Mouse (Mus musculus) neural tube, embryonic 15.5 days (tissue): ENCODE measurements around the gene Jak3. TPM values are rescaled to one million over a fixed set of nuclear protein-coding genes. Genes with fewer than 3 reads are reported as not detected.

Experiments
- ATAC-seq: fragments of 200-750 bp; cut with Nextera tagmentation; 2 replicates; pipeline ENCODE4 v1.8.0; 2017; ENCODE audit warnings: mild to moderate bottlenecking, moderate TSS enrichment, moderate library complexity; ENCODE audit not compliant: low FRiP score
- H3K27ac ChIP-seq: fragments of 300-500 bp; sonication (generic); replicated peaks from 2 replicates; pipeline ENCODE4 v1.5.1; 2015; ENCODE audit warnings: mild to moderate bottlenecking, inconsistent platforms
- H3K27me3 ChIP-seq: fragments of 300-500 bp; sonication (generic); replicated peaks from 2 replicates; pipeline ENCODE4 v1.6.1; 2015; ENCODE audit warnings: inconsistent platforms
- H3K36me3 ChIP-seq: fragments of 300-500 bp; sonication (generic); 2 replicates; pipeline ENCODE4 v1.6.1; 2015; ENCODE audit warnings: inconsistent platforms
- H3K4me1 ChIP-seq: fragments of 300-500 bp; sonication (generic); 2 replicates; pipeline ENCODE4 v1.6.1; 2015; ENCODE audit warnings: inconsistent platforms
- H3K4me2 ChIP-seq: fragments of 300-500 bp; sonication (generic); 2 replicates; pipeline ENCODE4 v1.6.1; 2015; ENCODE audit warnings: inconsistent platforms, mild to moderate bottlenecking, moderate library complexity
- H3K4me3 ChIP-seq: fragments of 300-500 bp; sonication (generic); replicated peaks from 2 replicates; pipeline ENCODE4 v1.5.1; 2015; ENCODE audit warnings: mild to moderate bottlenecking, inconsistent platforms
- H3K9ac ChIP-seq: fragments of 300-500 bp; sonication (generic); replicated peaks from 2 replicates; pipeline ENCODE4 v1.6.1; 2015; ENCODE audit warnings: mild to moderate bottlenecking, inconsistent platforms
- H3K9me3 ChIP-seq: fragments of 300-500 bp; sonication (generic); replicated peaks from 2 replicates; pipeline ENCODE4 v1.6.1; 2016; ENCODE audit warnings: inconsistent platforms
- WGBS: fragments of 180-500 bp; shearing (Covaris S2); methylation state at CpG from one replicate; pipeline ENCODE4 v1.1.7; 2015; ENCODE audit warnings: mixed read lengths; 5-methylcytosine and 5-hydroxymethylcytosine counted together
- polyA plus RNA-seq: library from polyadenylated mRNA; unstranded; fragments of >200 nt; fragmentation: Nextera tagmentation; extraction: Ambion mirVana; gene quantifications from 2 replicates; pipeline ENCODE4 v1.2.1, GENCODE M21; 2015

Jak3 gene
- polyA plus RNA-seq, 1 experiment from 2014 or later: 7.4 TPM

DNA sequence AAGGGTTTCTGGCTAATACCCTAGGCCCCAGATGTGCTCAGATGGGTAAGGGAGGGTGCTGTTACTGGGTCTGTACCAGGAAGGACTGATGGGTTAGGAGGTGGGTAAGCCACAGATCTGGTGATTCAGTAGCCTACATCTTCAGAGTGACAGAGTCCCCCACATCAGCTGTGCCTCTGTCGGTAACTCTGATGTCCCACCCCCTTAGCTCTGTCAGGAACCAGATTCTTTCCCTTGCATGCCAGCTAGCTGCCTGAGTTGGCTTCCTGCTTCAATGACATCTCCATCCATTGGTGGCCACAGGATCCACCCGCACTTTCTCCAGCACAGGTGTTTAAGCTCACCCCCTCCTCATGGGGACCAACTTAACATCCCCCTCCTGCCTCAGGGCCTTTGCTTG is 35.5 kb downstream of the Jak3 start:
- ATAC-seq: no peak
- peaks cover 9% of the 10 kb centered on the region for H3K4me1 ChIP-seq
- H3K9ac ChIP-seq: no peak overlapping the region
- H3K4me3 ChIP-seq: no peak overlapping the region
- peaks cover 21% of the 10 kb centered on the region for H3K27me3 ChIP-seq
- H3K9me3 ChIP-seq: no peaks in the 10 kb centered on the region
- 90% methylated on average over 2 of the region's 2 CpGs for WGBS
- H3K4me2 ChIP-seq: no peak overlapping the region
- peaks cover 48% of the 10 kb centered on the region for H3K36me3 ChIP-seq
- no peak overlapping the region for H3K27ac ChIP-seq

DNA sequence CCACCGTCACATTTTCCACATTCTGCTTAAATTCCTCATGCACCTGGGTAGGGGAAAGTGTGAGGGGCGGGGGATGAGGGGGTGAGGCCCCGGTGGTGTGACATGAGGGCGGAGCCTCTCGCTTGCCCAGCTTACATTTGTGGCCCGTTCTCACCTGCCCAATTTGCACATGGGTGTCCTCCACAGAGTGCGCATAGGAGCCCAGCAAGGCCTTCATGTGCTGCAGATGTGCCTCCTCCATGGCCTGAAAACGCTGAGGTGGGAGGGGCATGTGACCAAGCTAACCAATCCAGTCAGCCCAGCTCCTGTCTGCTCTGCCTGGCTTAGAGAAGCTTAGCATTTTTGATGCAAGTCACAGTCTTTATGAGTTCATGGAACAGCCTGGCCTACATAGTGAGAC is 39.4 kb downstream of the Jak3 start:
- Histone ChIP-seq H3K4me3 (no peak overlapping the region), H3K9me3 (no peaks in the 10 kb centered on the region), H3K9ac (no peak overlapping the region), H3K36me3 (peaks cover 60% of the 10 kb centered on the region), H3K27ac (no peak overlapping the region), H3K27me3 (no peaks in the 10 kb centered on the region), H3K4me1 (peaks cover 27% of the 10 kb centered on the region), H3K4me2 (no peak overlapping the region)
- ATAC-seq: no peak
- 54% methylated on average over 8 of the region's 8 CpGs for WGBS

- Histone ChIP-seq H3K4me2 (no peak overlapping the region), H3K9me3 (no peaks in the 10 kb centered on the region), H3K36me3 (peaks cover 56% of the 10 kb centered on the region), H3K27ac (no peak overlapping the region), H3K4me3 (no peak overlapping the region), H3K4me1 (peaks cover 38% of the 10 kb centered on the region), H3K27me3 (no peaks in the 10 kb centered on the region), H3K9ac (no peak overlapping the region)
- WGBS: 91% methylated on average over 13 of the region's 13 CpGs
- ATAC-seq: no peak
Observed at GRCm38 (mm10) chr8:71716561-71717053, 40.5 kb downstream of the Jak3 start.

DNA sequence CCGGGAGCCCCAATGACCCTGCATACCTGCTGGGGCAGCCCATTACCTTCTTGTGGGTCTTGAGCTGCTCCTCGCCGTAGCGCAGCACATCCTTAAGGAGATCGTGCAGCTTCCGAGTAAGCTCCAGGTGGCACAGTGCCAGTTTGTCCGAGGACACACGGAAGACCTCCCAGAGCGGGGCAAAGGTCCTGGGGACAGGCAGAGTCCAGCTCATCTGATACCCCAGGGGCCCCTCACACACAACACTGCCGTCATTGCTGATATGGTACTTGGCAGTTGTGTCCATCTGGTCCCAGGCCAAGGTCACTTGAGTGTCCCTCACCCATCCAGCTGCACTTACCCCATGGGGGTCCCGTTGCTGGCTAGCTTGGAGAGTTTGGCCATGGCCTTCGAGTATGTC is 41.0 kb downstream of the Jak3 start:
- no peak overlapping the region for H3K9ac ChIP-seq
- 86% methylated on average over 12 of the region's 12 CpGs for WGBS
- no peak overlapping the region for H3K4me2 ChIP-seq
- no peak overlapping the region for H3K4me3 ChIP-seq
- peaks cover 51% of the 10 kb centered on the region for H3K36me3 ChIP-seq
- no peak overlapping the region for H3K27ac ChIP-seq
- H3K27me3 ChIP-seq: no peaks in the 10 kb centered on the region
- ATAC-seq: no peak
- peaks cover 41% of the 10 kb centered on the region for H3K4me1 ChIP-seq
- no peaks in the 10 kb centered on the region for H3K9me3 ChIP-seq

GRCm38 (mm10) chr8:71718252-71718651 is 42.2 kb downstream of the Jak3 start:
- ATAC-seq: no peak
- no peaks in the 10 kb centered on the region for H3K27me3 ChIP-seq
- no peak overlapping the region for H3K4me2 ChIP-seq
- H3K36me3 ChIP-seq: peaks cover 43% of the 10 kb centered on the region
- H3K9me3 ChIP-seq: no peaks in the 10 kb centered on the region
- peaks cover 53% of the 10 kb centered on the region for H3K4me1 ChIP-seq
- H3K4me3 ChIP-seq: no peak overlapping the region
- 24% methylated on average over 3 of the region's 3 CpGs for WGBS
- H3K9ac ChIP-seq: no peak overlapping the region
- 0 out of 2 replicates have a peak overlapping the region, but pooled peaks have one; percentile 71 for H3K27ac ChIP-seq

- peak overlapping the region; percentile 38; the same call in 1 of the 2 replicates for H3K4me2 ChIP-seq
- peak; percentile 6; the same call in 1 of the 2 replicates for ATAC-seq
- no peaks in the 10 kb centered on the region for H3K9me3 ChIP-seq
- H3K36me3 ChIP-seq: peaks cover 38% of the 10 kb centered on the region
- H3K4me1 ChIP-seq: peaks cover 59% of the 10 kb centered on the region
- 37% methylated on average over 4 of the region's 4 CpGs for WGBS
- no peak overlapping the region for H3K4me3 ChIP-seq
- H3K9ac ChIP-seq: no peak overlapping the region
- peak overlapping the region; percentile 71 for H3K27ac ChIP-seq
- no peaks in the 10 kb centered on the region for H3K27me3 ChIP-seq
Observed at GRCm38 (mm10) chr8:71719218-71719617, 43.1 kb downstream of the Jak3 start.

GRCm38 (mm10) chr8:71719928-71720457 is 43.9 kb downstream of the Jak3 start:
- Histone ChIP-seq H3K9ac (0 out of 2 replicates have a peak overlapping the region, but pooled peaks have one; percentile 6), H3K4me2 (peak overlapping the region; percentile 38), H3K27ac (peak overlapping the region; percentile 71), H3K36me3 (peaks cover 30% of the 10 kb centered on the region), H3K4me3 (no peak overlapping the region), H3K4me1 (peaks cover 66% of the 10 kb centered on the region), H3K27me3 (no peaks in the 10 kb centered on the region), H3K9me3 (no peaks in the 10 kb centered on the region)
- peak; percentile 80 for ATAC-seq
- 21% methylated on average over 7 of the region's 7 CpGs for WGBS

- Histone ChIP-seq H3K9ac (no peak overlapping the region), H3K36me3 (peaks cover 2% of the 10 kb centered on the region; the same call in 1 of the 2 replicates), H3K27me3 (no peaks in the 10 kb centered on the region), H3K4me1 (peaks cover 71% of the 10 kb centered on the region), H3K4me3 (no peak overlapping the region), H3K9me3 (no peaks in the 10 kb centered on the region), H3K4me2 (no peak overlapping the region), H3K27ac (no peak overlapping the region)
- 73% methylated on average over 14 of the region's 14 CpGs for WGBS
- ATAC-seq: no peak
Observed at GRCm38 (mm10) chr8:71723047-71723551, 47.0 kb downstream of the Jak3 start.

GRCm38 (mm10) chr8:71724389-71724788 is 48.3 kb downstream of the Jak3 start:
- H3K27me3 ChIP-seq: no peaks in the 10 kb centered on the region
- WGBS: 64% methylated on average over 4 of the region's 4 CpGs
- H3K9me3 ChIP-seq: no peaks in the 10 kb centered on the region
- H3K4me2 ChIP-seq: peak overlapping the region; percentile 80
- ATAC-seq: no peak
- H3K36me3 ChIP-seq: no peaks in the 10 kb centered on the region
- peak overlapping the region; percentile 85 for H3K9ac ChIP-seq
- peak overlapping the region; percentile 79 for H3K4me3 ChIP-seq
- no peak overlapping the region for H3K27ac ChIP-seq
- H3K4me1 ChIP-seq: peaks cover 69% of the 10 kb centered on the region

GRCm38 (mm10) chr8:71725122-71725924 is 49.2 kb downstream of the Jak3 start, which contains the start of gene Fcho1:
Fcho1 (minus strand) TSS chr8:71725716.
- H3K9me3 ChIP-seq: no peaks in the 10 kb centered on the region
- H3K27me3 ChIP-seq: no peaks in the 10 kb centered on the region
- H3K4me2 ChIP-seq: peak within 1 kb of the TSS; percentile 80
- peak; percentile 84 for ATAC-seq
- H3K4me1 ChIP-seq: peaks cover 61% of the 10 kb centered on the region
- H3K36me3 ChIP-seq: no peaks in the 10 kb centered on the region
- WGBS: under 1% methylated on average over 39 of the region's 54 CpGs
- H3K9ac ChIP-seq: peak within 1 kb of the TSS; percentile 85
- peak within 1 kb of the TSS; percentile 71 for H3K27ac ChIP-seq
- H3K4me3 ChIP-seq: peak within 1 kb of the TSS; percentile 79

GRCm38 (mm10) chr8:71728240-71728785 is 52.2 kb downstream of the Jak3 start:
- H3K27me3 ChIP-seq: no peaks in the 10 kb centered on the region; the same call in 1 of the 2 replicates
- H3K36me3 ChIP-seq: no peaks in the 10 kb centered on the region
- H3K4me2 ChIP-seq: peak overlapping the region; percentile 80
- H3K9me3 ChIP-seq: no peaks in the 10 kb centered on the region
- WGBS: 7% methylated on average over 20 of the region's 21 CpGs
- H3K9ac ChIP-seq: peak overlapping the region; percentile 48
- H3K4me3 ChIP-seq: peak overlapping the region; percentile 47
- peaks cover 32% of the 10 kb centered on the region for H3K4me1 ChIP-seq
- peak overlapping the region; percentile 88 for H3K27ac ChIP-seq
- peak; percentile 73 for ATAC-seq
